Mouse (Mus musculus): ENCODE data around the gene Ada. TPM values are rescaled to one million over a fixed set of nuclear protein-coding genes. Genes with fewer than 3 reads are reported as not detected.

The Ada gene
- polyA plus RNA-seq, 1 experiment from 2014 or later = 2.7 TPM

DNA sequence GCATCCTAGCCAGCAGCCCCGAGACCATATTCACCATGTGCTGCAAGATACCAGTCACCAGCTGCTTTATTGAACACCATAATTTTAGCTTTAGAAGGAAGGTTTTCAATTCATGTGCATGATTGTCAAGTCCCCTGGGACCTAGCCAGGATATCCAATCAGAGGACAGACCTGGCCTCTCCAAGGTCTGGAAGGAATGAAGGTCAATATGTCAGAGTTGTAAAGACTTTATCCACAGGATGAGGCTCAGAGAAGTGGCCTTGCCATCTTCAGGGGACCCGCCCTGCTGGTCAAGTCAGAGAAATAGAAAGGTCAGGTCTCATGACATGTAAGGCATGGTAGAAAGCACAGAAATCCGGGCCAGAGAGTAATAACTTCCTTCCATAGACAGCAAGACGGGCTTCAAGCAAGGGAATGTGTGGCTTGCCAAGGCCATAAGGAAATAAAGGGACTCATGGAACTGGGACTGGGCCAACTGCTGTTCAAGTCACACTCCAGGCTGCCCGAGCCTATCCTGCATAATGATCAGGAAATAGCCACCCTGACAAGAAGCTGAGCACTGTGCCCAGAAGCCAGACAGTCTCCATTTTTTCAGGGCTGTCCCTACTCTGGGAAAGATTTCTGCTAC, 23.2 kb downstream of the Ada start:
- no peak overlapping the region for H3K27ac ChIP-seq (ENCODE audit: low read depth)
- H3K4me3 ChIP-seq (ENCODE audit: low read depth, low read length) = no peak overlapping the region
- no peaks in the 10 kb centered on the region for H3K9me3 ChIP-seq (ENCODE audit: low read length)
- H3K4me2 ChIP-seq (ENCODE audit: low read depth, low read length) = no peak overlapping the region
- no peak overlapping the region for H3K9ac ChIP-seq (replicated peaks)
- ATAC-seq (no peak), DNase-seq (no peak)
- 71% methylated on average over 5 of the region's 5 CpGs for WGBS (ENCODE audit: insufficient replicate concordance)
- no peaks in the 10 kb centered on the region for H3K27me3 ChIP-seq (ENCODE audit: insufficient read depth, low read length)
- no peaks in the 10 kb centered on the region for H3K4me1 ChIP-seq (ENCODE audit: insufficient read depth)
- TF ChIP-seq CTCF (IDR thresholded peaks at IDR 0.05; ENCODE audit: low read depth) = no peak
- no peak for TF ChIP-seq EP300 (IDR thresholded peaks at IDR 0.05; ENCODE audit: low read depth)
- H3K36me3 ChIP-seq (replicated peaks; ENCODE audit: insufficient read depth, low read length) = peaks cover 37% of the 10 kb centered on the region

GRCm38 (mm10) chr2:163722550-163722949, 27.5 kb downstream of the Ada start:
- H3K36me3 ChIP-seq (replicated peaks; ENCODE audit: insufficient read depth, low read length) = peaks cover 25% of the 10 kb centered on the region
- 87% methylated on average over 7 of the region's 7 CpGs for WGBS (ENCODE audit: insufficient replicate concordance)

DNA sequence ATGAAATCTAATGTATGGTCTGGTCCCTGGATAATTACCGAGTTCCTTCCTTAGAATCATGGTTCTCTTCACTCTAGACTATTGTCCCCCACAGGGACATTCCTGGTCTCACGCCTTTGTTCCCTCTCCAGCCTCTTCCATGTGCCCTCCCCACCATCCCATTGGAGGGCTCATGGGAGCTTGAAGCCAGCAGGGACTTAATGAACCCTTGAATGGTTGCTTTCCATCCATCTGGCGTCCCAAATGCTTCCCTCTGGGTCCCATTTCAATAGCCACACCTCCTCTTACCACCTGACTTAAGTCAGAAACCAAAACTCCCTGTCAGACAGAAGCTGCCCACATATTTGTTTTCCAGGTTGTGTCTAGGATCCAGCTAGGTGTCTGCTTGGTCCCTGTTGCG, 30.4 kb downstream of the Ada start:
- peak overlapping the region; percentile 26; the same call in 1 of the 2 replicates for H3K4me2 ChIP-seq (ENCODE audit: low read depth, low read length)

More at GRCm38 (mm10) chr2:163722550-163722949, 27.5 kb downstream of the Ada start:
- no peak overlapping the region for H3K4me3 ChIP-seq (ENCODE audit: low read depth, low read length)
- ATAC-seq (no peak), DNase-seq (no peak)
- H3K9me3 ChIP-seq (ENCODE audit: low read length) = no peaks in the 10 kb centered on the region
- TF ChIP-seq EP300 (IDR thresholded peaks at IDR 0.05; ENCODE audit: low read depth) (no peak), CTCF (IDR thresholded peaks at IDR 0.05; ENCODE audit: low read depth) (no peak)
- H3K27me3 ChIP-seq (ENCODE audit: insufficient read depth, low read length) = no peaks in the 10 kb centered on the region
- H3K9ac ChIP-seq (replicated peaks) = no peak overlapping the region
- H3K4me1 ChIP-seq (ENCODE audit: insufficient read depth) = peaks cover 8% of the 10 kb centered on the region
- no peak overlapping the region for H3K27ac ChIP-seq (ENCODE audit: low read depth)
- H3K4me2 ChIP-seq (ENCODE audit: low read depth, low read length) = no peak overlapping the region

DNA sequence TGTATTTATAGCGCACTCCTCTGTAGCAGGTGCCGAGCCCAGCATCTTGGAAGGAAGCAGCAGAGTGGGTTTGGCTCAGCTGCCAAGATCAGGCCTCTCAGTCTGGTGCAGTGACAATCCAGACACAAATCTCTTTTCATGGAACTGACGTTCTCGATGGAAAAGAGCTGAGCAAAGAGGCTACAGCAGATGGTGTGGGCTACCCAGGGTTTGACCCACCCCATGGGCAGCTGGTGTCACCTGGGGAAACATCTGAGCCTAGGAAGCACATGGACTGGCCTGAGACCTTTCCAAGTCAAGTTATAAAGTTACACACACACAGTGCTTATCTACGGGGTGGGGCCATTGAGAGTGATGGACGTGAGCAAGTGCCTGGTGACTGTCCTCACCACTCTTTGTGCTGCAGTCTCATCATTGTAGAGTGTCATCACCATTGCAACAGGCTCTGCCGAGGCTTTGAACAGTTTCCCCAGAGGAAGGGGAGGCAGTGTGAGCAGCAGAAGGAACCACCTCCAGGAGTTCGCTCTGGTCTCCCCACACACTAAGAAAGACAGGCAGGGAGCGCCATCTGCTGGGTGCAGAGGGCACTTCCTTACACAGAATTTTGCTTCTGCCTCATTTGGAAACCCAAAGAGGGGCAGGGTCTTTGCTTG, 31.0 kb downstream of the Ada start:
- 29% methylated on average over 9 of the region's 9 CpGs for WGBS (ENCODE audit: insufficient replicate concordance)
- Histone ChIP-seq H3K36me3 (replicated peaks; ENCODE audit: insufficient read depth, low read length) (peaks cover 16% of the 10 kb centered on the region), H3K27ac (ENCODE audit: low read depth) (0 out of 2 replicates have a peak overlapping the region, but pooled peaks have one; percentile 1), H3K4me3 (ENCODE audit: low read depth, low read length) (no peak overlapping the region), H3K4me2 (ENCODE audit: low read depth, low read length) (peak overlapping the region; percentile 26), H3K9ac (replicated peaks) (no peak overlapping the region), H3K27me3 (ENCODE audit: insufficient read depth, low read length) (no peaks in the 10 kb centered on the region), H3K9me3 (ENCODE audit: low read length) (no peaks in the 10 kb centered on the region), H3K4me1 (ENCODE audit: insufficient read depth) (peaks cover 22% of the 10 kb centered on the region)
- DNase-seq (peak; percentile 90), ATAC-seq (peak; percentile 81)
- TF ChIP-seq EP300 (IDR thresholded peaks at IDR 0.05; ENCODE audit: low read depth) = no peak
- TF ChIP-seq CTCF (IDR thresholded peaks at IDR 0.05; ENCODE audit: low read depth) = peak; percentile 98

More for the DNA sequence above, 30.4 kb downstream of the Ada start:
- ATAC-seq (peak; percentile 8; the same call in 1 of the 2 replicates), DNase-seq (no peak)
- H3K27ac ChIP-seq (ENCODE audit: low read depth) = no peak overlapping the region
- no peaks in the 10 kb centered on the region for H3K27me3 ChIP-seq (ENCODE audit: insufficient read depth, low read length)
- WGBS (ENCODE audit: insufficient replicate concordance) = 49% methylated on average over 4 of the region's 4 CpGs
- no peaks in the 10 kb centered on the region for H3K9me3 ChIP-seq (ENCODE audit: low read length)
- TF ChIP-seq CTCF (IDR thresholded peaks at IDR 0.05; ENCODE audit: low read depth) = no peak
- no peak for TF ChIP-seq EP300 (IDR thresholded peaks at IDR 0.05; ENCODE audit: low read depth)
- peaks cover 17% of the 10 kb centered on the region for H3K36me3 ChIP-seq (replicated peaks; ENCODE audit: insufficient read depth, low read length)
- peaks cover 22% of the 10 kb centered on the region for H3K4me1 ChIP-seq (ENCODE audit: insufficient read depth)
- H3K9ac ChIP-seq (replicated peaks) = no peak overlapping the region
- no peak overlapping the region for H3K4me3 ChIP-seq (ENCODE audit: low read depth, low read length)

GRCm38 (mm10) chr2:163718526-163718925, 31.5 kb downstream of the Ada start:
- peaks cover 22% of the 10 kb centered on the region for H3K4me1 ChIP-seq (ENCODE audit: insufficient read depth)
- ATAC-seq (no peak), DNase-seq (no peak)
- H3K4me2 ChIP-seq (ENCODE audit: low read depth, low read length) = no peak overlapping the region
- no peak for TF ChIP-seq EP300 (IDR thresholded peaks at IDR 0.05; ENCODE audit: low read depth)
- 61% methylated on average over 2 of the region's 2 CpGs for WGBS (ENCODE audit: insufficient replicate concordance)
- H3K36me3 ChIP-seq (replicated peaks; ENCODE audit: insufficient read depth, low read length) = peaks cover 16% of the 10 kb centered on the region
- 0 out of 2 replicates have a peak overlapping the region, but pooled peaks have one; percentile 1 for H3K27ac ChIP-seq (ENCODE audit: low read depth)
- H3K9me3 ChIP-seq (ENCODE audit: low read length) = no peaks in the 10 kb centered on the region
- no peak overlapping the region for H3K9ac ChIP-seq (replicated peaks)
- no peaks in the 10 kb centered on the region for H3K27me3 ChIP-seq (ENCODE audit: insufficient read depth, low read length)
- no peak overlapping the region for H3K4me3 ChIP-seq (ENCODE audit: low read depth, low read length)

GRCm38 (mm10) chr2:163716853-163717252, 33.2 kb downstream of the Ada start:
- no peak for DNase-seq
- H3K27ac ChIP-seq (ENCODE audit: low read depth) = peak overlapping the region; percentile 64
- 45% methylated on average over 6 of the region's 6 CpGs for WGBS (ENCODE audit: insufficient replicate concordance)
- no peak overlapping the region for H3K4me3 ChIP-seq (ENCODE audit: low read depth, low read length)
- TF ChIP-seq EP300 (IDR thresholded peaks at IDR 0.05; ENCODE audit: low read depth) = no peak
- no peak for TF ChIP-seq CTCF (IDR thresholded peaks at IDR 0.05; ENCODE audit: low read depth)
- H3K36me3 ChIP-seq (replicated peaks; ENCODE audit: insufficient read depth, low read length) = peaks cover 6% of the 10 kb centered on the region
- ATAC-seq = no peak
- H3K4me1 ChIP-seq (ENCODE audit: insufficient read depth) = peaks cover 34% of the 10 kb centered on the region
- H3K9ac ChIP-seq (replicated peaks) = no peak overlapping the region
- H3K27me3 ChIP-seq (ENCODE audit: insufficient read depth, low read length) = no peaks in the 10 kb centered on the region
- no peaks in the 10 kb centered on the region for H3K9me3 ChIP-seq (ENCODE audit: low read length)
- no peak overlapping the region for H3K4me2 ChIP-seq (ENCODE audit: low read depth, low read length)
